Mouse (Mus musculus) intestine, postnatal 0 days (tissue): ENCODE measurements at regions not wholly inside any gene's neighbourhood (a gene's known extent, or its start where the extent isn't known, plus 50 kb on each side); places are given as distances from the start of the nearest gene placed in this dataset.
"Not testable (repeated sequence)": the region's sequence is repeated elsewhere in the genome, so short reads cannot be mapped to it uniquely, and the experiment has no call there.

Source experiments
- ATAC-seq: fragments of 200-750 bp; cut with Nextera tagmentation; 2 replicates; pipeline ENCODE4 v1.8.0; 2017; ENCODE audit warnings: mild to moderate bottlenecking, moderate TSS enrichment, moderate library complexity
- H3K27ac ChIP-seq: fragments of 300-500 bp; sonication (generic); 2 replicates; pipeline ENCODE4 v1.5.1; 2014; ENCODE audit warnings: mild to moderate bottlenecking, low read depth, low read length, moderate library complexity
- H3K27me3 ChIP-seq: fragments of 300-500 bp; sonication (generic); replicated peaks from 2 replicates; pipeline ENCODE4 v1.6.1; 2014; ENCODE audit warnings: low read length, mixed read lengths; ENCODE audit not compliant: control insufficient read depth, insufficient read depth
- H3K36me3 ChIP-seq: fragments of 300-500 bp; sonication (generic); 2 replicates; pipeline ENCODE4 v1.6.1; 2014; ENCODE audit warnings: mild to moderate bottlenecking, moderate library complexity; ENCODE audit not compliant: control insufficient read depth, insufficient read depth
- H3K4me1 ChIP-seq: fragments of 300-500 bp; sonication (generic); replicated peaks from 2 replicates; pipeline ENCODE4 v1.6.1; 2014; ENCODE audit warnings: antibody characterized with exemption, low read length, mixed read lengths; ENCODE audit not compliant: control insufficient read depth, insufficient read depth
- H3K4me2 ChIP-seq: fragments of 300-500 bp; sonication (generic); replicated peaks from 2 replicates; pipeline ENCODE4 v1.6.1; 2014; ENCODE audit warnings: low read depth, mild to moderate bottlenecking, moderate library complexity
- H3K4me3 ChIP-seq: fragments of 300-500 bp; sonication (generic); 2 replicates; pipeline ENCODE4 v1.5.1; 2014; ENCODE audit warnings: low read depth, low read length
- H3K9ac ChIP-seq: fragments of 300-500 bp; sonication (generic); 2 replicates; pipeline ENCODE4 v1.6.1; 2014; ENCODE audit warnings: mild to moderate bottlenecking, low read depth, low read length
- H3K9me3 ChIP-seq: fragments of 300-500 bp; sonication (generic); 2 replicates; pipeline ENCODE4 v1.6.1; 2016; ENCODE audit warnings: mixed run types; ENCODE audit not compliant: control insufficient read depth
- CTCF ChIP-seq: sonication (generic); IDR thresholded peaks from 2 replicates; pipeline ENCODE4 v1.5.1; 2016; ENCODE audit warnings: low read depth, mild to moderate bottlenecking, control low read depth, antibody characterized with exemption, moderate library complexity
- WGBS: fragments of 180-500 bp; shearing (Covaris S2); extraction: QIAGEN DNeasy Blood & Tissue Kit; methylation state at CpG from one replicate; pipeline ENCODE4 v1.1.7; 2014; 5-methylcytosine and 5-hydroxymethylcytosine counted together

GRCm38 (mm10) chr14:87261726-87262125 lies 120.7 kb upstream of the Diaph3 start:
- no peak overlapping the region for H3K4me2 ChIP-seq
- H3K27ac ChIP-seq, result no peak overlapping the region
- H3K4me3 ChIP-seq, result no peak overlapping the region
- 54% methylated on average over 5 of the region's 5 CpGs for WGBS
- no peaks in the 10 kb centered on the region for H3K9me3 ChIP-seq
- no peaks in the 10 kb centered on the region for H3K4me1 ChIP-seq
- no peak for TF ChIP-seq CTCF
- H3K27me3 ChIP-seq, result no peaks in the 10 kb centered on the region
- ATAC-seq, result no peak
- no peak overlapping the region for H3K9ac ChIP-seq
- no peaks in the 10 kb centered on the region for H3K36me3 ChIP-seq

GRCm38 (mm10) chr14:87264826-87265225 lies 123.8 kb upstream of the Diaph3 start:
- peak; percentile 7; the same call in 1 of the 2 replicates for TF ChIP-seq CTCF
- 78% methylated on average over 4 of the region's 4 CpGs for WGBS
- Histone ChIP-seq H3K27me3 (no peaks in the 10 kb centered on the region), H3K4me1 (no peaks in the 10 kb centered on the region), H3K4me3 (no peak overlapping the region), H3K36me3 (no peaks in the 10 kb centered on the region), H3K27ac (no peak overlapping the region), H3K9ac (no peak overlapping the region), H3K4me2 (no peak overlapping the region), H3K9me3 (no peaks in the 10 kb centered on the region)
- no peak for ATAC-seq

GRCm38 (mm10) chr14:87266309-87266708 lies 125.3 kb upstream of the Diaph3 start:
- H3K4me2 ChIP-seq, result no peak overlapping the region
- H3K27ac ChIP-seq, result no peak overlapping the region
- H3K4me1 ChIP-seq, result no peaks in the 10 kb centered on the region
- H3K9ac ChIP-seq, result no peak overlapping the region
- 56% methylated on average over 6 of the region's 6 CpGs for WGBS
- TF ChIP-seq CTCF, result no peak
- no peak overlapping the region for H3K4me3 ChIP-seq
- H3K9me3 ChIP-seq, result no peaks in the 10 kb centered on the region
- no peak for ATAC-seq
- no peaks in the 10 kb centered on the region for H3K36me3 ChIP-seq
- H3K27me3 ChIP-seq, result no peaks in the 10 kb centered on the region

GRCm38 (mm10) chr14:87289266-87289665 lies 127.2 kb upstream of the Tdrd3 start:
- H3K27me3 ChIP-seq, H3K9me3 ChIP-seq, H3K27ac ChIP-seq, H3K4me3 ChIP-seq, H3K4me2 ChIP-seq, H3K4me1 ChIP-seq, ATAC-seq, H3K9ac ChIP-seq, H3K36me3 ChIP-seq: not testable (repeated sequence)
- WGBS, result 88% methylated on average over 8 of the region's 8 CpGs

GRCm38 (mm10) chr14:87289708-87290243 lies 126.7 kb upstream of the Tdrd3 start:
- no peak overlapping the region for H3K27ac ChIP-seq
- no peaks in the 10 kb centered on the region for H3K27me3 ChIP-seq
- no peak overlapping the region for H3K4me2 ChIP-seq
- no peaks in the 10 kb centered on the region for H3K9me3 ChIP-seq
- no peak for TF ChIP-seq CTCF
- no peak overlapping the region for H3K9ac ChIP-seq
- no peak for ATAC-seq
- WGBS, result 60% methylated on average over 4 of the region's 4 CpGs
- H3K4me3 ChIP-seq, result no peak overlapping the region
- H3K4me1 ChIP-seq, result no peaks in the 10 kb centered on the region
- H3K36me3 ChIP-seq, result no peaks in the 10 kb centered on the region

GRCm38 (mm10) chr14:87295206-87295605 lies 121.2 kb upstream of the Tdrd3 start:
- Histone ChIP-seq H3K4me2 (no peak overlapping the region), H3K4me3 (no peak overlapping the region), H3K27me3 (no peaks in the 10 kb centered on the region), H3K36me3 (no peaks in the 10 kb centered on the region), H3K9me3 (no peaks in the 10 kb centered on the region), H3K4me1 (no peaks in the 10 kb centered on the region), H3K9ac (no peak overlapping the region), H3K27ac (no peak overlapping the region)
- no peak for ATAC-seq
- TF ChIP-seq CTCF, result no peak
- WGBS, result 79% methylated on average over 3 of the region's 3 CpGs

- Histone ChIP-seq H3K27me3 (no peaks in the 10 kb centered on the region), H3K9ac (no peak overlapping the region), H3K27ac (no peak overlapping the region), H3K4me1 (no peaks in the 10 kb centered on the region), H3K4me2 (no peak overlapping the region), H3K4me3 (no peak overlapping the region), H3K36me3 (no peaks in the 10 kb centered on the region), H3K9me3 (no peaks in the 10 kb centered on the region)
- 57% methylated on average over 5 of the region's 5 CpGs for WGBS
- no peak for ATAC-seq
- TF ChIP-seq CTCF, result no peak
Observed at GRCm38 (mm10) chr14:87297160-87297559, 119.3 kb upstream of the Tdrd3 start.
